Mouse (Mus musculus) midbrain, embryonic 14.5 days (tissue): Measurements from ENCODE around the gene Hira. TPM values are rescaled to one million over a fixed set of nuclear protein-coding genes. Genes with fewer than 3 reads are reported as not detected.

Source experiments
- ATAC-seq: fragments of 200-750 bp; cut with Nextera tagmentation; 2 replicates; pipeline ENCODE4 v1.8.0; 2017; ENCODE audit warnings: moderate number of reproducible peaks, moderate library complexity; ENCODE audit not compliant: low FRiP score, low TSS enrichment
- DNase-seq: peaks from one replicate; pipeline ENCODE4 v3.0.0-alpha.2; 2015
- H3K27ac ChIP-seq: fragments of 300-500 bp; sonication (generic); replicated peaks from 2 replicates; pipeline ENCODE4 v1.5.1; 2014; ENCODE audit warnings: mild to moderate bottlenecking, low read depth, low read length, moderate library complexity
- H3K27me3 ChIP-seq: fragments of 300-500 bp; sonication (generic); 2 replicates; pipeline ENCODE4 v1.6.1; 2014; ENCODE audit warnings: low read length, control low read depth, mixed read lengths; ENCODE audit not compliant: control insufficient read depth, insufficient read depth
- H3K36me3 ChIP-seq: fragments of 300-500 bp; sonication (generic); 2 replicates; pipeline ENCODE4 v1.6.1; 2014; ENCODE audit warnings: low read length, control low read depth; ENCODE audit not compliant: control insufficient read depth, insufficient read depth
- H3K4me1 ChIP-seq: fragments of 300-500 bp; sonication (generic); 2 replicates; pipeline ENCODE4 v1.6.1; 2014; ENCODE audit warnings: mild to moderate bottlenecking, antibody characterized with exemption, low read length, control low read depth; ENCODE audit not compliant: control insufficient read depth, insufficient read depth
- H3K4me2 ChIP-seq: fragments of 300-500 bp; sonication (generic); 2 replicates; pipeline ENCODE4 v1.6.1; 2014; ENCODE audit warnings: mild to moderate bottlenecking, low read length, moderate library complexity
- H3K4me3 ChIP-seq: fragments of 300-500 bp; sonication (generic); replicated peaks from 2 replicates; pipeline ENCODE4 v1.5.1; 2014; ENCODE audit warnings: low read depth, low read length
- H3K9ac ChIP-seq: fragments of 300-500 bp; sonication (generic); replicated peaks from 2 replicates; pipeline ENCODE4 v1.6.1; 2014; ENCODE audit warnings: mild to moderate bottlenecking, low read length, moderate library complexity
- H3K9me3 ChIP-seq: fragments of 300-500 bp; sonication (generic); 2 replicates; pipeline ENCODE4 v1.6.1; 2016; ENCODE audit warnings: low read length, control low read depth, mixed read lengths; ENCODE audit not compliant: control insufficient read depth
- whole genome bisulfite sequencing: fragments of 180-500 bp; shearing (Covaris S2); extraction: QIAGEN DNeasy Blood & Tissue Kit; methylation state at CpG from one replicate; pipeline ENCODE4 v1.1.7; 2014; 5-methylcytosine and 5-hydroxymethylcytosine counted together
- polyA plus RNA-seq: library from polyadenylated mRNA; unstranded; fragments of >200 nt; fragmentation: Nextera tagmentation; extraction: Ambion mirVana; gene quantifications from 2 replicates; pipeline ENCODE4 v1.2.1, GENCODE M21; 2014

The Hira gene
- 23.4 and 28.1 TPM in 2 replicates for polyA plus RNA-seq

DNA sequence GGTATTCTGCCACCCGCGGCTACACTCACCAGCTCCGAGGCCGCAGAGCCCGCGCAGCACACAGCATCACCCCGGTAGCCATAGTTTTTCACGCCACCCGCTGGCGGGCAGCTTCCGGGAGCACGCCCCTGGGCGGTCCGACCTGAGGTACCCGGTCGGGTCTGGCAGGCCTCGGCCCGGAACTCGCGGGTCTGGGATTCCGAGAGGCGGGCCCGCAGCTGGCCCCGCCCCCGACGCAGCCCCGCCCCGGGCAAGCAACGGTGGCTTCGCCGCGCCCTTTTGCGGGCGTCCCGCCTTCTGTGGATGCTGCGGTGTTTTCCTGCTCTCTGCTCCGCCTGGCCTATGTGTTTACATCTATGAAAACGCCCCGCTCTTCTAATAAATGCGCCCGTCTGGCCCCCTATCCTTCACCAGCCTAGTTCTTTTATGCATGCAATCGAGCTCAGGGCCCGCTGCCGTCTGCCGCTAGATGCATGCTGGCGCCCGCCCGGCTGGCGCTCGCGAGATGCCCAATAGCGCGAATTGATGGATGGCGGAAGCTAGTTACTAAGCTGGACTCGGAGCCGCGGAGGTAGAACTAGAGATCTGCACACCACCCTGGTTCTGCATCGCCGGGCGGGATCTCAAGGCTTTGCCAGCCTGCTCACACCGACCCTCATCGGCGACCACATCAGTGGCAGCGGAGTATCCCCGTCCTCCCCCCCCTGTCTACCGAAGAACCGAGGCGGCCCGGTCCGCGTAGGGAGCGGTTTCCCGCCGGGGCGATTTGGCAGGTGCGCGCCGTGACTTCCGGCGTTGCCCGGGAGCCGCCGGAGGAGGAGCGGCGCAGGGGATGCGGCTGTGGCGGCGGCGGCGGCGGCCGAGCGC lies at the start of gene Hira, which contains the start of gene Mrpl40:
Hira (plus strand) TSS at position 596 of the 867 bp plus-strand sequence.
Mrpl40 (minus strand) TSS at position 421 of the 867 bp plus-strand sequence.
- peak within 1 kb of the TSS; percentile 95 for H3K27ac ChIP-seq
- WGBS, result under 1% methylated on average over 93 of the region's 93 CpGs
- no peaks in the 10 kb centered on the region for H3K9me3 ChIP-seq
- peak within 1 kb of the TSS; percentile 95 for H3K9ac ChIP-seq
- H3K4me3 ChIP-seq, result peak within 1 kb of the TSS; percentile 88
- ATAC-seq (peak; percentile 91), DNase-seq (peak; percentile 93)
- no peaks in the 10 kb centered on the region for H3K27me3 ChIP-seq
- peak within 1 kb of the TSS; percentile 78 for H3K4me2 ChIP-seq
- H3K36me3 ChIP-seq, result peaks cover 30% of the 10 kb centered on the region
- H3K4me1 ChIP-seq, result peaks cover 13% of the 10 kb centered on the region

DNA sequence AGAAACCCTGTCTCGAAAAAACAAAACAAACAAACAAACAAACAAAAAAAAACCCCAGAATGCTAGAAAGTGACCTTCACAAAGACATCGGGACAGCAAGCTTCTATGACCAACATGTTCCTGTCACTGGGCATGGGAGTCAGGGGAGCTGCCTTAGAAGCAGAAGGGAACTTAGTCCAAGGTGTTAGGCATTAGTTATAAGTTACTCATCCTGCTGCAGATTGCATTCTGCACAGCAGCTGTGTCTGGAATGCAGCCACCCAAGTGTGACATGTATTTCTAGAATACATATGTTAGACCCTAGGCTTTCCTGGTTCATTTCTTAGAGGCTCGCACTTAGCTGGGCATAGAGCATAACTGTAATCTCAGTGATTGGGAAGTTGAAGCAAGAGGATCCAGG lies 48.2 kb upstream of the Hira start:
- no peaks in the 10 kb centered on the region for H3K4me1 ChIP-seq
- peaks cover 94% of the 10 kb centered on the region for H3K36me3 ChIP-seq
- H3K27me3 ChIP-seq, result no peaks in the 10 kb centered on the region
- no peak for DNase-seq
- no peak overlapping the region for H3K27ac ChIP-seq
- WGBS, result 97% methylated on average over 3 of the region's 3 CpGs
- H3K9me3 ChIP-seq, result no peaks in the 10 kb centered on the region
- no peak for ATAC-seq
- H3K4me3 ChIP-seq, result no peak overlapping the region
- no peak overlapping the region for H3K4me2 ChIP-seq
- H3K9ac ChIP-seq, result no peak overlapping the region

DNA sequence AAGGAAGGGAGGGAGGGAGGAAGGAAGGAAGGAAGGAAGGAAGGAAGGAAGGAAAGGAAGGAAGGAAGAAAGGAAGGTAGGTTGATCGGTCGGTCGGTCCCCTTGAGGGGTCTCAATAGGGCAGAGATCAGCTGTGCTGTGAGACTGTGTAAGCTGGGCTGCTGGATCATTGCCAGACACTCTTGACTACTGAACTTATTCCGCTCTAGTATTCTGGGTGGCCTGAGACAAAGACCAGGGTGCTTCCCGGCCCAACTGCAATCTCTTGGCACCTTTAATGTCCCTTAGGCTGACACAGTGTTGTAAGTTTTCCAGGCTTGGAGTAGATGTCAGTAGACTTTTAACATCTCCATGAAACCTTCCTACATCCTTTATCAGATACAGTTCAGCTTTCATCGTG lies 47.7 kb upstream of the Hira start:
- no peaks in the 10 kb centered on the region for H3K4me1 ChIP-seq
- no peak overlapping the region for H3K9ac ChIP-seq
- no peaks in the 10 kb centered on the region for H3K27me3 ChIP-seq
- DNase-seq (no peak), ATAC-seq (no peak)
- no peak overlapping the region for H3K4me2 ChIP-seq
- WGBS, result 95% methylated on average over 6 of the region's 6 CpGs
- H3K4me3 ChIP-seq, result no peak overlapping the region
- H3K9me3 ChIP-seq, result no peaks in the 10 kb centered on the region
- peaks cover 94% of the 10 kb centered on the region for H3K36me3 ChIP-seq
- H3K27ac ChIP-seq, result no peak overlapping the region

DNA sequence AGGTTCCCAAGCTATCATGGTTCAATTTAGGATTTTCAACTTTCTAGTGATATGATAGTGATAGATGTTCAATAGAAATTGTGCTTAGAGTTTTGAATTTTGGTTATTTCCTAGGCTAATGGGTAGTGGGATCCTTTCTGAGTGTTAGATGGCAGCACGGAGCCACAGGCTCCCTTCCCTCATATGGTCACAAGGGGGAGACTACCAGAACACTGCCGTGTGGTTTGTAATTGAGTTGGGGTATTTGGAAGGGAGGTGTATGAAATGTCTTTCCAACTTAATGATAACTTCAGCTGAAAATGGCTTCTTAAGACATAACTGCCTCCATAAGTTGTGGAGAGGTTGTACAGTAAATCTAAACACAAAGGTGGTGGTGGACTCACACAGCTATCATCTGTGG lies 43.4 kb upstream of the Hira start:
- no peaks in the 10 kb centered on the region for H3K27me3 ChIP-seq

DNA sequence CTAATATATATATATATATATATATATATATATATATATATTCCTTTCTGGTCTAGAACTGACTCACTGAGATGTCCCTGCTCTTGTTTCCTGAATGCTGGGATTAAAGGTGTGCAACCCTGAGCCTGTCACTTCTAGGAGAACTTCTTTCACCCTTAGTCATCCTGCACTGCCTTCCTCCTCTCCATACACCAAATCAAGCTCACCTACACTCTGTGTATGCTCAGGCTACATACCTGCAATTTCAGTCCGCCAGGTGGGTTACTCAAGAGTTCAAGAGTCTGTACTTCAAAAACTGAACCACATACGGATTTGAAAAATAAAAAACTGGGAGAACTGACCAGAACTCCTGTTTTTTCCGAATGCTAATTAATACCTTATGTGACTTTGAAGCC lies 40.8 kb upstream of the Hira start:
- ATAC-seq, result peak; percentile 34; the same call in 1 of the 2 replicates
- H3K9ac ChIP-seq, result no peak overlapping the region; the same call in 1 of the 2 replicates
- no peaks in the 10 kb centered on the region for H3K27me3 ChIP-seq
- H3K4me2 ChIP-seq, result peak overlapping the region; percentile 70
- WGBS, result 29% methylated on average over 3 of the region's 3 CpGs
- H3K4me3 ChIP-seq, result peak overlapping the region; percentile 63
- no peaks in the 10 kb centered on the region for H3K4me1 ChIP-seq
- H3K9me3 ChIP-seq, result no peaks in the 10 kb centered on the region
- DNase-seq, result no peak
- no peak overlapping the region for H3K27ac ChIP-seq
- peaks cover 46% of the 10 kb centered on the region for H3K36me3 ChIP-seq

More for the DNA sequence above, 43.4 kb upstream of the Hira start:
- 79% methylated on average over 2 of the region's 2 CpGs for WGBS
- no peak overlapping the region for H3K9ac ChIP-seq
- no peak overlapping the region for H3K4me2 ChIP-seq
- DNase-seq, result no peak
- H3K27ac ChIP-seq, result no peak overlapping the region
- no peak overlapping the region for H3K4me3 ChIP-seq
- peaks cover 66% of the 10 kb centered on the region for H3K36me3 ChIP-seq
- H3K4me1 ChIP-seq, result no peaks in the 10 kb centered on the region
- ATAC-seq, result no peak
- no peaks in the 10 kb centered on the region for H3K9me3 ChIP-seq

DNA sequence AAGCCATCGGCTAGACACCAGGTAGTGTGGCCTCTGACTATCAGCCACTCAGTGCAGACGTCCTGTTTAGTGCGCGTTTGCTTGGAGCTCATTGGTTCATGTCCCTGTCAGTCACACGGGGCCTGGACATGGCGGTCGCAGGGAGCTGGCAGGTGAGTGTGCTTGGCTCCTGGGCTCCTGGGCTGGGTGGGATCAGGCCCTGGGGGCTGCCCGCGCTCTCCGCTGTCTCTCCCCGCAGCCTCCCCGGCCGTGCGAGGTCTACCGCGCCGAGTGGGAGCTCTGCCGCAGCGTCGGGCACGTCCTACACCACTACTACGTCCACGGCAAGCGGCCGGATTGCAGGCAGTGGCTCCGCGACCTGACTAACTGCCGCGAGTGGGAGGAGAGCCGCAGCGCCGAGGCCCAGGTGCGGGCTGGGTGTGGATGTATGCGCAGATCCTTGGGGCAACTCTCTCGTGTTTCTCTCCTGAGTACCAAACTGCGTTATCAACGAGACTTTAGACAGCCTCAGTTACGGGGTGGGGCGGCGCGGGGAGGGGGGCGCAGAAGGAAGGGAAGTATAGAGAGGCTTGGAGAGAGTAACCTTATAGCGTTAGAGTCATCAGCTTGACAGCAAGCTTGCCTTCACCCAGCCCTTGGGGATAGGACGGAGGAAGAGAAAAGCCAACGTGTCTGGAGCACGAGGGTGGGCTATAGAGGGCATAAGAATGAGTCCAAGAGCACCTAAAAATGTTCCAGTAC lies 40.2 kb upstream of the Hira start, which contains the start of the genes 2510002D24Rik and Gm28539:
2510002D24Rik (plus strand) TSS at position 111 of the 741 bp plus-strand sequence.
Gm28539 (plus strand) TSS at position 117 of the 741 bp plus-strand sequence.
- H3K9me3 ChIP-seq, result no peaks in the 10 kb centered on the region
- H3K4me3 ChIP-seq, result peak within 1 kb of the TSS; percentile 63
- peak; percentile 95 for DNase-seq
- H3K9ac ChIP-seq, result peak within 1 kb of the TSS; percentile 74
- WGBS, result 1% methylated on average over 46 of the region's 46 CpGs
- H3K27me3 ChIP-seq, result no peaks in the 10 kb centered on the region
- H3K4me2 ChIP-seq, result peak within 1 kb of the TSS; percentile 70
- peaks cover 40% of the 10 kb centered on the region for H3K36me3 ChIP-seq
- no peaks in the 10 kb centered on the region for H3K4me1 ChIP-seq
- H3K27ac ChIP-seq, result peak within 1 kb of the TSS; percentile 37; the same call in 1 of the 2 replicates
- ATAC-seq, result peak; percentile 98

DNA sequence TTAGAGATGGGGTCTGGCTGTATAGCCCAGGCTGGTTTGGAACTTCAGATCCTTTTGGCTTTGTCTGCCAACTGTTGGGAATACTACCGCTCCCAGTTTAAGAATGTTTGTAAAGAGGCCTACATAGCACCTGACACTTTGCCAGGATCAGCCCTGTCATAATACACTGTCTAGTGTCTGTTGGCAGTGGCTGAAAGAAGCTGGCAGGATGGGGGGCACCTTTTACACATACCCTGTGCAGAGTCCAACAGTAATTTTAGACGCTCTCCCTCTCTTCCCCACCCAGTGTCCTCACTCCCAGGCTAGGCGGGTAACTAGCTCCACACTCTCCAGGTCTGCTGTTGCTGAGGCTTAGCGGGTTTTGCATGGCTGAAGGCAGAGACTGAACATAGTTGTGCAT lies 38.5 kb upstream of the Hira start:
- no peaks in the 10 kb centered on the region for H3K9me3 ChIP-seq
- H3K4me2 ChIP-seq, result no peak overlapping the region
- no peaks in the 10 kb centered on the region for H3K4me1 ChIP-seq
- no peak overlapping the region for H3K27ac ChIP-seq
- H3K9ac ChIP-seq, result no peak overlapping the region
- DNase-seq, result no peak
- ATAC-seq, result no peak
- no peak overlapping the region for H3K4me3 ChIP-seq
- H3K36me3 ChIP-seq, result peaks cover 25% of the 10 kb centered on the region
- no peaks in the 10 kb centered on the region for H3K27me3 ChIP-seq
- WGBS, result 96% methylated on average over 4 of the region's 4 CpGs

DNA sequence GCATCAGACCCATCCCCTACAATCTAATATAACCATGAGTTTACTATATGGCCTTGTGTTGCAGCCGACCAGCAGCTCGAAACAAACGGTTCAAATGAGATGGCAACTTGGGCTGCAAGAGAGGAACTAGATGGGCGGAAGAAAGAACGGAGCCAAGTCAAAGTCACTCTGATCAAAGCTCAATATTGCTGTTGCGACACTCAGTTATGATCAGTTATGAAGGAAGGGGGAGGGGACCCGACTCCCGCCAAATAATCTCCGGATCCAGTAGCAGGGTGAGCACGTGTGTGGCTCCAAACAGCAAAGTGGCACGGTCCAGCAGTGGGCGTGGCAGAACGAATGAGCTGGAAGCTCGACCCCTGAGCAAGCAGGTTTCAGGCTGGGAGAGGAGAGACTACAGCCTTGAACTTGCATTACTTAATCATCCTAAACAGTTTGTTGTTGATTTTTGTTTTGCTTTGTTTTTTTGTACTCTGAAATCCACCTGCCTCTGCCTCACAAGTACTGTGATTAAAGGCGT lies 30.5 kb upstream of the Hira start:
- no peaks in the 10 kb centered on the region for H3K27me3 ChIP-seq
- no peak overlapping the region for H3K9ac ChIP-seq
- no peaks in the 10 kb centered on the region for H3K4me1 ChIP-seq
- no peak overlapping the region for H3K27ac ChIP-seq
- no peaks in the 10 kb centered on the region for H3K9me3 ChIP-seq
- DNase-seq (no peak), ATAC-seq (no peak)
- WGBS, result 89% methylated on average over 15 of the region's 15 CpGs
- H3K4me3 ChIP-seq, result no peak overlapping the region
- H3K4me2 ChIP-seq, result no peak overlapping the region
- H3K36me3 ChIP-seq, result no peaks in the 10 kb centered on the region
